Mouse (Mus musculus) liver, postnatal 0 days (tissue): Measurements from ENCODE around the gene Minos1. TPM values are rescaled to one million over a fixed set of nuclear protein-coding genes. Genes with fewer than 3 reads are reported as not detected.

ENCODE experiments used
- ATAC-seq: fragments of 200-750 bp; cut with Nextera tagmentation; 2 replicates; pipeline ENCODE4 v1.8.0; 2017; ENCODE audit warnings: mild to moderate bottlenecking, moderate library complexity
- DNase-seq: peaks from one replicate; pipeline ENCODE4 v3.0.0-alpha.2; 2016
- H3K27ac ChIP-seq: fragments of 300-500 bp; sonication (generic); 2 replicates; pipeline ENCODE4 v1.5.1; 2014; ENCODE audit warnings: antibody characterized with exemption, moderate library complexity, mild to moderate bottlenecking, low read depth
- H3K27me3 ChIP-seq: fragments of 300-500 bp; sonication (generic); 2 replicates; pipeline ENCODE4 v1.6.1; 2014; ENCODE audit warnings: low read length, control low read depth, mixed read lengths; ENCODE audit not compliant: insufficient read depth
- H3K36me3 ChIP-seq: fragments of 300-500 bp; sonication (generic); replicated peaks from 2 replicates; pipeline ENCODE4 v1.6.1; 2014; ENCODE audit warnings: mild to moderate bottlenecking, control low read depth, low read length, moderate library complexity, mixed read lengths; ENCODE audit not compliant: insufficient read depth
- H3K4me1 ChIP-seq: fragments of 300-500 bp; sonication (generic); 2 replicates; pipeline ENCODE4 v1.6.1; 2014; ENCODE audit warnings: antibody characterized with exemption, mild to moderate bottlenecking, control low read depth; ENCODE audit not compliant: insufficient read depth
- H3K4me2 ChIP-seq: fragments of 300-500 bp; sonication (generic); 2 replicates; pipeline ENCODE4 v1.6.1; 2014; ENCODE audit warnings: low read depth, mild to moderate bottlenecking, low read length, moderate library complexity, mixed read lengths
- H3K4me3 ChIP-seq: fragments of 300-500 bp; sonication (generic); 2 replicates; pipeline ENCODE4 v1.5.1; 2014; ENCODE audit warnings: low read depth, low read length
- H3K9ac ChIP-seq: fragments of 300-500 bp; sonication (generic); replicated peaks from 2 replicates; pipeline ENCODE4 v1.6.1; 2014; ENCODE audit warnings: mild to moderate bottlenecking, moderate library complexity
- H3K9me3 ChIP-seq: fragments of 300-500 bp; sonication (generic); 2 replicates; pipeline ENCODE4 v1.6.1; 2016; ENCODE audit warnings: mild to moderate bottlenecking, control low read depth, low read length, mixed read lengths
- CTCF ChIP-seq: sonication (generic); IDR thresholded peaks from 2 replicates; pipeline ENCODE4 v1.5.1; 2016; ENCODE audit warnings: antibody characterized with exemption, low read depth
- EP300 ChIP-seq: IDR thresholded peaks from 2 replicates; pipeline ENCODE4 v1.6.1; 2016; ENCODE audit warnings: antibody characterized with exemption, low read depth, mild to moderate bottlenecking
- WGBS: fragments of 180-500 bp; shearing (Covaris S2); extraction: QIAGEN DNeasy Blood & Tissue Kit; methylation state at CpG from one replicate; pipeline ENCODE4 v1.1.7; 2014; ENCODE audit not compliant: insufficient replicate concordance; 5-methylcytosine and 5-hydroxymethylcytosine counted together
- polyA plus RNA-seq: library from polyadenylated mRNA; unstranded; fragments of >200 nt; fragmentation: Nextera tagmentation; extraction: Ambion mirVana; gene quantifications from 2 replicates; pipeline ENCODE4 v1.2.1, GENCODE M21; 2015

Gene Minos1
- polyA plus RNA-seq, 1 experiment from 2014 or later, result 387 TPM

- Histone ChIP-seq H3K27me3 (peaks cover 9% of the 10 kb centered on the region), H3K27ac (no peak overlapping the region), H3K4me2 (no peak overlapping the region), H3K4me1 (no peaks in the 10 kb centered on the region), H3K9me3 (no peaks in the 10 kb centered on the region), H3K36me3 (no peaks in the 10 kb centered on the region), H3K9ac (no peak overlapping the region), H3K4me3 (no peak overlapping the region)
- TF ChIP-seq EP300 (no peak), CTCF (no peak)
- 70% methylated on average over 18 of the region's 18 CpGs for WGBS
- no peak for DNase-seq
- ATAC-seq, result no peak
Observed at GRCm38 (mm10) chr4:139081270-139081931, 49.5 kb downstream of the Minos1 start.

- WGBS, result 71% methylated on average over 7 of the region's 7 CpGs
Observed at GRCm38 (mm10) chr4:139080259-139080658, 50.7 kb downstream of the Minos1 start.

GRCm38 (mm10) chr4:139079439-139079838, 51.5 kb downstream of the Minos1 start:
- WGBS, result 76% methylated on average over 11 of the region's 11 CpGs
- Histone ChIP-seq H3K27me3 (peaks cover 29% of the 10 kb centered on the region), H3K4me3 (no peak overlapping the region), H3K4me1 (peaks cover 5% of the 10 kb centered on the region; the same call in 1 of the 2 replicates), H3K9ac (no peak overlapping the region), H3K36me3 (no peaks in the 10 kb centered on the region), H3K4me2 (no peak overlapping the region), H3K9me3 (no peaks in the 10 kb centered on the region), H3K27ac (no peak overlapping the region)
- TF ChIP-seq EP300, result no peak
- TF ChIP-seq CTCF, result no peak
- ATAC-seq (no peak), DNase-seq (no peak)

More at GRCm38 (mm10) chr4:139080259-139080658, 50.7 kb downstream of the Minos1 start:
- H3K9ac ChIP-seq, result no peak overlapping the region
- peaks cover 21% of the 10 kb centered on the region for H3K27me3 ChIP-seq
- no peak overlapping the region for H3K27ac ChIP-seq
- ATAC-seq (no peak), DNase-seq (no peak)
- no peaks in the 10 kb centered on the region for H3K36me3 ChIP-seq
- no peak overlapping the region for H3K4me2 ChIP-seq
- TF ChIP-seq EP300 (no peak), CTCF (no peak)
- peaks cover 3% of the 10 kb centered on the region; the same call in 1 of the 2 replicates for H3K4me1 ChIP-seq
- no peaks in the 10 kb centered on the region for H3K9me3 ChIP-seq
- H3K4me3 ChIP-seq, result no peak overlapping the region

- no peak overlapping the region for H3K4me3 ChIP-seq
- no peak overlapping the region for H3K4me2 ChIP-seq
- 19% methylated on average over 4 of the region's 4 CpGs for WGBS
- no peaks in the 10 kb centered on the region for H3K36me3 ChIP-seq
- no peak for ATAC-seq
- no peaks in the 10 kb centered on the region for H3K9me3 ChIP-seq
- TF ChIP-seq EP300 (no peak), CTCF (peak; percentile 48)
- DNase-seq, result no peak
- peaks cover 36% of the 10 kb centered on the region for H3K27me3 ChIP-seq
- no peak overlapping the region for H3K27ac ChIP-seq
- no peak overlapping the region for H3K9ac ChIP-seq
- H3K4me1 ChIP-seq, result peaks cover 5% of the 10 kb centered on the region; the same call in 1 of the 2 replicates
Observed at GRCm38 (mm10) chr4:139078726-139079125, 52.2 kb downstream of the Minos1 start.

GRCm38 (mm10) chr4:139078313-139078712, 52.6 kb downstream of the Minos1 start:
- ATAC-seq, result no peak
- Histone ChIP-seq H3K36me3 (no peaks in the 10 kb centered on the region), H3K4me1 (peaks cover 5% of the 10 kb centered on the region; the same call in 1 of the 2 replicates), H3K27me3 (peaks cover 40% of the 10 kb centered on the region), H3K4me2 (no peak overlapping the region), H3K9me3 (no peaks in the 10 kb centered on the region), H3K27ac (no peak overlapping the region), H3K9ac (no peak overlapping the region), H3K4me3 (no peak overlapping the region)
- 33% methylated on average over 2 of the region's 2 CpGs for WGBS
- TF ChIP-seq EP300 (no peak), CTCF (peak; percentile 50)
- DNase-seq, result no peak

- 11% methylated on average over 5 of the region's 5 CpGs for WGBS
- no peak for DNase-seq
Observed at GRCm38 (mm10) chr4:139075915-139076314, 55.0 kb downstream of the Minos1 start.

More at GRCm38 (mm10) chr4:139075915-139076314, 55.0 kb downstream of the Minos1 start:
- Histone ChIP-seq H3K36me3 (no peaks in the 10 kb centered on the region), H3K4me1 (peaks cover 5% of the 10 kb centered on the region; the same call in 1 of the 2 replicates), H3K27me3 (peaks cover 40% of the 10 kb centered on the region), H3K9me3 (no peaks in the 10 kb centered on the region), H3K9ac (no peak overlapping the region), H3K4me2 (no peak overlapping the region), H3K27ac (no peak overlapping the region), H3K4me3 (peak overlapping the region; percentile 32; the same call in 1 of the 2 replicates)
- peak; percentile 26; the same call in 1 of the 2 replicates for TF ChIP-seq CTCF
- no peak for TF ChIP-seq EP300
- no peak for ATAC-seq
